Mouse (Mus musculus) midbrain, postnatal 0 days (tissue): ENCODE data around the gene Fam131a. TPM values are rescaled to one million over a fixed set of nuclear protein-coding genes. Genes with fewer than 3 reads are reported as not detected.

ENCODE experiments used
- ATAC-seq: fragments of 200-750 bp; cut with Nextera tagmentation; 2 replicates; pipeline ENCODE4 v1.8.0; 2017; ENCODE audit warnings: moderate number of reproducible peaks, mild to moderate bottlenecking, moderate TSS enrichment, moderate library complexity; ENCODE audit not compliant: low FRiP score
- DNase-seq: peaks from one replicate; pipeline ENCODE4 v3.0.0-alpha.2; 2015; ENCODE audit warnings: low spot score
- H3K27ac ChIP-seq: fragments of 300-500 bp; sonication (generic); 2 replicates; pipeline ENCODE4 v1.5.1; 2014; ENCODE audit warnings: low read depth, mild to moderate bottlenecking, low read length, mixed read lengths
- H3K27me3 ChIP-seq: fragments of 300-500 bp; sonication (generic); 2 replicates; pipeline ENCODE4 v1.6.1; 2014; ENCODE audit warnings: low read length, control low read depth, mixed read lengths; ENCODE audit not compliant: insufficient read depth
- H3K36me3 ChIP-seq: fragments of 300-500 bp; sonication (generic); 2 replicates; pipeline ENCODE4 v1.6.1; 2014; ENCODE audit warnings: low read length, control low read depth, mixed read lengths; ENCODE audit not compliant: insufficient read depth
- H3K4me1 ChIP-seq: fragments of 300-500 bp; sonication (generic); 2 replicates; pipeline ENCODE4 v1.6.1; 2014; ENCODE audit warnings: mild to moderate bottlenecking, control low read depth, antibody characterized with exemption, low read length, mixed read lengths; ENCODE audit not compliant: insufficient read depth
- H3K4me2 ChIP-seq: fragments of 300-500 bp; sonication (generic); 2 replicates; pipeline ENCODE4 v1.6.1; 2014; ENCODE audit warnings: low read depth, mild to moderate bottlenecking, low read length, mixed read lengths; ENCODE audit not compliant: poor library complexity, severe bottlenecking
- H3K4me3 ChIP-seq: fragments of 300-500 bp; sonication (generic); 2 replicates; pipeline ENCODE4 v1.5.1; 2014; ENCODE audit warnings: low read depth, mild to moderate bottlenecking, low read length, moderate library complexity
- H3K9ac ChIP-seq: fragments of 300-500 bp; sonication (generic); replicated peaks from 2 replicates; pipeline ENCODE4 v1.6.1; 2014; ENCODE audit warnings: mild to moderate bottlenecking, low read length, moderate library complexity, mixed read lengths; ENCODE audit not compliant: poor library complexity, severe bottlenecking
- H3K9me3 ChIP-seq: fragments of 300-500 bp; sonication (generic); 2 replicates; pipeline ENCODE4 v1.6.1; 2016; ENCODE audit warnings: low read length, control low read depth
- CTCF ChIP-seq: IDR thresholded peaks from 2 replicates; pipeline ENCODE4 v1.5.1; 2016; ENCODE audit warnings: antibody characterized with exemption, mild to moderate bottlenecking
- WGBS: fragments of 180-500 bp; shearing (Covaris S2); extraction: QIAGEN DNeasy Blood & Tissue Kit; methylation state at CpG from one replicate; pipeline ENCODE4 v1.1.7; 2014; 5-methylcytosine and 5-hydroxymethylcytosine counted together
- polyA plus RNA-seq: library from polyadenylated mRNA; unstranded; fragments of >200 nt; fragmentation: Nextera tagmentation; extraction: Ambion mirVana; gene quantifications from 2 replicates; pipeline ENCODE4 v1.2.1, GENCODE M21; 2015
- total RNA-seq: library from RNA; depleted of rRNA; stranded (reverse); fragments of >200 nt; gene quantifications from 2 replicates; pipeline ENCODE4 v1.2.3, GENCODE M21; 2014

Gene Fam131a
- total and polyA plus RNA-seq, 2 experiments from 2014 or later, result 70.9 to 173 TPM

DNA sequence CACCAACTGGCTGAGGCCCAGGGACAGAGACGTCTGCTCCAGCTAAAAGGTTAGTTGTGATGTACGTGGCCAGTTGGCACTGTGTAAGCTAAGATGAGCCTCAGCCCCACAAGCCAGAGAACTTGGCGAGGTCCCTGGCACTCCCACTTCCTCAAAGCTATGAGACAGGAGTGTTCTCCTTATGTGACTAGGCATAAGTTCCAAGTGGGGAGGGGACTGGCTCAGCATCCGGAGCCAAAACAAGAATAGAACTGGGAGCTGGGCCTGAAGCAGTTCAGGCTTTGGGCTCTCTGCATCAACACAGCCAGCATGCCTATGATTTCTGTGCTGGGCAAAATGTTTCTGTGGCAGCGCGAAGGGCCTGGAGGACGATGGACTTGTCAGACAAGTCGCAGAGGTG is 1.7 kb downstream of the Fam131a start:
- no peak for ATAC-seq
- Histone ChIP-seq H3K27ac (no peak overlapping the region), H3K9ac (0 out of 2 replicates have a peak overlapping the region, but pooled peaks have one; percentile 69), H3K27me3 (no peaks in the 10 kb centered on the region), H3K4me2 (peak overlapping the region; percentile 78; the same call in 1 of the 2 replicates), H3K36me3 (peaks cover 24% of the 10 kb centered on the region), H3K4me3 (no peak overlapping the region), H3K4me1 (peaks cover 12% of the 10 kb centered on the region; the same call in 1 of the 2 replicates), H3K9me3 (no peaks in the 10 kb centered on the region)
- DNase-seq, result no peak
- TF ChIP-seq CTCF, result no peak
- WGBS, result 66% methylated on average over 8 of the region's 8 CpGs

DNA sequence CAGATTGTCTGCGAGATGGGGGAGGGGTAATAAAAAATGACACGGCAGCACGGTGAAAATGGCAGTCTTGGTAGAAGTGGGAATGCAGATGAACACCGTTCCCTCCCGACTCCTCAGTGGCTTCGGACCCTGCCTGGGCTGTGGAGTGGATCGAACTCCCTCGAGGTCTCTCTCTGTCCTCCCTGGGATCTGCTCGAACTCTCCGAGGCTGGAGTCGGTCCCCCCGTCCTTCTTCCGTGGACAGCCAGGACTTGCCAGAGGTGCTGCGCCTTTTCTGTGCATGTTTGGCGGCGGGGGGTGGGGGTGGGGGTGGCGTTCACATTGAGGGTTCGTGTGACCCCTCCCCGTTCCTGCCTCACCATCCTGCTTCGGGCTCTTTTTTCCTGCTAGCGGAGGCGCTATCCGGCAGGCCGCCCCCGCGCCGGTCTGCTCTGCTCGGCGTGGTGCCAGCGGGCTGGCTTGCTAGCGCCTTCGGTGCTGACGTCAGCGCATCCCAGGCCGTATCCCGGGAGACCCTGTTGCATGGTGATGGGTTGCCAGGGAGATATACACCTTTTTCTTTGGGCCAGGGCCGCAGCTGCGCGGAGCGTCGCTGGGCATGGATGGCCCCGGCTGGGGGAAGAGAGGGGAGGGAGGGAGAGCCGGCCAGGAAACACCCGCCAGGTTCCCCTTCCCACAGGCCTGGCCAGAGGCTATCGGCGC is 2.7 kb downstream of the Fam131a start:
- Histone ChIP-seq H3K36me3 (peaks cover 24% of the 10 kb centered on the region), H3K4me3 (peak overlapping the region; percentile 46), H3K9ac (peak overlapping the region; percentile 69), H3K4me2 (peak overlapping the region; percentile 78), H3K27me3 (no peaks in the 10 kb centered on the region), H3K4me1 (peaks cover 12% of the 10 kb centered on the region; the same call in 1 of the 2 replicates), H3K9me3 (no peaks in the 10 kb centered on the region), H3K27ac (peak overlapping the region; percentile 80)
- no peak for TF ChIP-seq CTCF
- 1% methylated on average over 44 of the region's 46 CpGs for WGBS
- DNase-seq (peak; percentile 96), ATAC-seq (peak; percentile 82)

DNA sequence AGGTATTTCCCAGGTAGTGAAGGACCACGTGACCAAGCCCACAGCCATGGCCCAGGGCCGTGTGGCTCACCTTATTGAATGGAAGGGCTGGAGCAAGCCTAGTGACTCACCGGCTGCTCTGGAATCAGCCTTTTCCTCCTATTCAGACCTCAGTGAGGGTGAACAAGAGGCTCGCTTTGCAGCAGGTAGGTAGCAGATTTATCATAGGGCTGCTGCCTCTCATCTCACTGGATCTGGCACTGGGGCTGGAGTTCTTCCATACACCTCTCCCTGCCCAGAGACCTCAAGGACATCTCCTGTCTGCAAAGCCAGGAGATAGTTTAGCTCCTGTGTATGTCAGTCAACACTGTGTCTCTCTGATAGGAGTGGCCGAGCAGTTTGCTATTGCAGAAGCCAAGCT is 6.2 kb downstream of the Fam131a start:
- Histone ChIP-seq H3K36me3 (peaks cover 25% of the 10 kb centered on the region), H3K4me3 (no peak overlapping the region), H3K27me3 (no peaks in the 10 kb centered on the region), H3K27ac (no peak overlapping the region), H3K9me3 (no peaks in the 10 kb centered on the region), H3K4me1 (peaks cover 17% of the 10 kb centered on the region), H3K9ac (no peak overlapping the region), H3K4me2 (no peak overlapping the region)
- 82% methylated on average over 5 of the region's 5 CpGs for whole genome bisulfite sequencing
- no peak for DNase-seq
- no peak for TF ChIP-seq CTCF
- ATAC-seq, result no peak

DNA sequence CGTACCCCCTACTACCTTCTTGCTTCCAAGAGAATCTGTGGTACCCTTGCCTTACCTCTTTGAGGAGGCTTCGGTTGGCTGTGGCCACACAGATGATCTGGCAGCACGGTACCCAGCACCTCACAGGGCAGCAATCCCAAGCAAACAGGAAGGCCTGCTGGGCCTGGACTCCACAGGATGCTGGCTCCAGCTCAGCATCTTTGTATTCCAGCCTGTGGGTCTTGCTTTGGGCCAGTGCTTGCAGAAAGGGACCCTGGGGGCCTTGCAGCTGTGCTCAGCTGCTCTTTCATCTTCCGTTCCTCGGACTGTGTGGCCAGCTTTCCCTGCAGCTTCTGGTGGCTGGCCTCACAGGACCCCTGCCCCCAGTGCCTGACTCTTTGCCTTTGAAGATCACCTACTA is 7.0 kb downstream of the Fam131a start:
- ATAC-seq, result no peak
- WGBS, result 28% methylated on average over 5 of the region's 5 CpGs

DNA sequence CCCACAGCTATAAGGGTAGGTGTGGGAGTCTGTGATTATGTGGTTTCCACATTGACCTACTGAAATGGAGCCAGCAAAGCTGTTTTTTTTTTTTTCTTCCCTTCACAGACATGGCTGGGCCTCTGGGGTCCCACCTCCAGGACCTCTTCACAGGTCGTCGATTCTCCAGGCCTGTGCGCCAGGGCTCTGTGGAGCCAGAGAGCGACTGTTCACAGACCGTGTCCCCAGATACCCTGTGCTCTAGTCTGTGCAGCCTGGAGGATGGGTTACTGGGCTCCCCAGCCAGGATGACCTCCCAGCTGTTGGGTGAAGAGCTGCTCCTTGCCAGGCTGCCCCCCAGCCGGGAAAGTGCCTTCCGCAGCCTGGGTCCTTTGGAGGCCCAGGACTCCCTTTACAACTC is 8.3 kb downstream of the Fam131a start:
- TF ChIP-seq CTCF, result no peak
- DNase-seq (no peak), ATAC-seq (no peak)
- no peaks in the 10 kb centered on the region for H3K9me3 ChIP-seq
- peaks cover 5% of the 10 kb centered on the region; the same call in 1 of the 2 replicates for H3K4me1 ChIP-seq
- no peak overlapping the region for H3K27ac ChIP-seq
- H3K9ac ChIP-seq, result 0 out of 2 replicates have a peak overlapping the region, but pooled peaks have one; percentile 33
- WGBS, result 41% methylated on average over 7 of the region's 7 CpGs
- H3K4me2 ChIP-seq, result no peak overlapping the region
- no peaks in the 10 kb centered on the region for H3K27me3 ChIP-seq
- no peak overlapping the region for H3K4me3 ChIP-seq
- H3K36me3 ChIP-seq, result peaks cover 25% of the 10 kb centered on the region

More for the DNA sequence above, 7.0 kb downstream of the Fam131a start:
- Histone ChIP-seq H3K4me1 (peaks cover 12% of the 10 kb centered on the region; the same call in 1 of the 2 replicates), H3K36me3 (peaks cover 25% of the 10 kb centered on the region), H3K4me2 (no peak overlapping the region), H3K27me3 (no peaks in the 10 kb centered on the region), H3K9me3 (no peaks in the 10 kb centered on the region), H3K27ac (no peak overlapping the region), H3K4me3 (no peak overlapping the region), H3K9ac (no peak overlapping the region)
- no peak for TF ChIP-seq CTCF
- no peak for DNase-seq
